Mouse (Mus musculus): Measurements from ENCODE around the gene Ap1s3.

The Ap1s3 gene

DNA sequence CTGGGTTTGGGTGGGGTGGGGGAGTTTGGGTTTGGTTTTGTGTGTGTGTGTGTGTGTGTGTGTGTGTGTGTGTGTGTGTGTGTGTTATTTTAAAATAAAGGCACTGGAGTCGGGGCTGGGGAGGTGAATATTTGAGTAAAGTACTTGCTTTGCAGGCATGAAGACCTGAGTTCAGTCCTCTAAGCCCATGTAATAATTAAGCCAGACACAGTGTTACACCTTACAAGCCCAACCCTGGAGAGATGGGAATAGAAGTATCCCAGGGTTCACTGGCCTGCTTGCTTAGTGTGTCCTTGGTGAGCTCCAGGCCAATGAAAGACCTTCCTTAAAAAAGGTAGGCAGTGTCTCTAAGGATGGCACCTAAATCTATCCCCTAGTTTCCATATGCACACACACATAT, 80.7 kb downstream of the Ap1s3 start:
- no peak for DNase-seq

DNA sequence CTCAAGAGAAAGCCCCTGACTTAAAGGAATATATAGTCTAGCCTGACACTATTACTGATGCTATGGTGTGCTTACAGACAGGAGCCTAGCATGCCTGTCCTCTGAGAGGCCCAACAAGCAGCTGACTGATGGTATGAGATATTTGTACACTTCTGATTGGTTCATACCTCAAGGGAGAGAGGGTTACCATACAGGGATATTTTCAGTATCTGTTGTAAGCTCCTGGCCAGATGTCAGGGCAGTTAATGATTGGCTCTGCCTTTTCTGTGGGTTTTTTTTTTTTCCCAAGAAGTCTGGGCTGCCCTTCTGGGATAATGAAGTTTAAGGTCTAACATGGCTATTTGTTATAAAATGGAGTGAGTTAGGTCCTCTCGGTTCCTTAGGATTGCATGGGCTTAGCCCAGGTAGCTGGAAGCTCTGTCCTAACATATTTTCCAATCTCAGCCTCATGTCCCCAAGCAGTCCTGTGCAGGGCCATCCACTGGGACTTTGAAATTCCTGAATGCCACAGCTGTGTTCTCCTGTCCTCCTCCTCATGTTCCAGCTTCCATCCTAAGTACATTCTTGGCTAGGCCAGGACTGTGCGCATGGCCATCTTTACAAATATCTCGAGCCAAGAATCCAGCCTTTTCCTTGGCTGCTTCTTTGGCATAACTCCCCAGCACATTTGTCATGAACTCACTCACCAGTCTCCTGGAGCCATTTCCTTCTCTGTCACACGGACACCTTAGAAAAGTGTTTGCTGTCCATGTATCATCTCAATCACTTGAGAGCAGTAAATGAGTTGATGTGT, 81.6 kb downstream of the Ap1s3 start:
- DNase-seq: no peak

DNA sequence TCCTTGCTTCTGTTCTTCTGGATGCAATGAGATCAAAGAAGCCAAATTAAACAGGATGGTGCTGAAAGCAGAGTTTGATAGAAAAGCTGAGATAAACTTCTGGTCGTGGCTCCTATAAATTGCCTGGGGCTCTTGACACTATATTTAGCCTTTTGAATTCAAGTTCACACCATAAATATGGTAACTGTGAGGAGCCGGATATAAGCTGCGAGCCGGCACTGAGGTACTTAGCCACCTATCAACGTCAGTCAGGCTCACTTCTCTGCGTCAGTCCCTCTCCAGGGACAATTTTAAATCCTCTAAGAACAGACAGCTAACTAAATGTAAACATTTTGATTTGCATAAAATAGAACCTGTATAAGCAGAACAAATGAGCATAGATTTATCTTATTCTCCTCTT, 82.3 kb downstream of the Ap1s3 start:
- DNase-seq: no peak

DNA sequence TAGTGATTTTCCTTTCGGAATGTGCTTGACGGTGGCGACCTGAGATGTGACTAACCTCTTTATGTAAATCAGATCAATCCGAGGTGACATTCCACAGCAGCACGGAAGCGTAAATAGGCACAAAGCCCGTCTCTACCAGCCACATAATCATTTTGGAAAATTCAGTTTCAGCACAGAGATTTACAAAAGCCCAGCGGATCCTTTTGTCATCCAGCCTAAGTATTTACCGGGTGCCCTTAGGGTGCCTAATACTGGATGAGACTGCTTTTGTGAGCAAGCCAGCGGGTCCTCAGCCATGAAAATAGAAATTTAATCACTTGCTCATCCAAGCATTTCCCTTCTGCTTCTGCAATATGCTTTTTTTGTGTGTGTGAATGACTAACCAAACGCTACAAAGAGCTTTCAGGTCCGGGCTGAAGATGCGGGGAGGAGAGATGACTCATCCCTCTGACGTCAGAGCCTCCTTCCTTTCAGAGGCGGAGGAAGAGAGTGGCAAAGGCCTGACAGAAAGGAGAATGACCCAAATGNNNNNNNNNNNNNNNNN, 90.6 kb downstream of the Ap1s3 start:
- no peak for DNase-seq

DNA sequence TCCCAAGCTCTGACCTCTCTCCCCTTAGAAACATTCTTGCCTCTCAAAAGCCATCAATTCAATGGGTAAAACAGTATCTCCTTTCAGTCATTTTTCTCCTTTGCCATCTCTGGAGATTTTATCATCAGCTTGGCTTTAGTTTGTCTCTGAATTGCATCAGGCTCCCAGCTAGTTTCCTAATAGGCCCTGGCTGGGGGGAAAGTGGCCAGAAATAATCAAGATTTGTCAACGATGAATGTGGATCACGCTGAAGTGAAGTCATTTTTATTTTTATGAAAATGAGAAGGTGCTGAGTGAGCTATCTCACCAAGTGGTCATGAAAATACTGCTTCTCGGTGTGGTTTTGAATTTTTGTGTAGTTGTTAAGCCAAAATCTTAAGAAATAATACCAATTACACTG, 94.4 kb downstream of the Ap1s3 start:
- DNase-seq: no peak

DNA sequence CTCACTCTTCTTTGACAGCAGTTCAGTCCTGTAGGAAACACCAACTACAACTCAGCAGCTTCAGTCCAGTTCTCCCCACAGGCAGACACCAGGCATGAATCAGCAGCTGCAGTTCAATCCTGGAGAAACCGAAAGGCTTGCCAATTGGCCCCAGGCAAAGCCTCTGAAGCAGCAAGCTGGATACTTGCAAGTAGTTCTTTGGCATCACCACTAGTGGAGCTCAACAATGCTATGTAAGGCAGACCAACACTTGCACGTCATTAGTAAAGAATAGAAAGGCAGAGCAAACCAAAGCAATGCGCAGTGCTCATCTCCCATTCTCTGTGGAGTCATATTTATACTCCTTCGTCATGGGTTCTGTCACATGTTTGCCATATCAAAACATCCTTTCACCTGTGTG, 99.9 kb downstream of the Ap1s3 start:
- no peak for DNase-seq

DNA sequence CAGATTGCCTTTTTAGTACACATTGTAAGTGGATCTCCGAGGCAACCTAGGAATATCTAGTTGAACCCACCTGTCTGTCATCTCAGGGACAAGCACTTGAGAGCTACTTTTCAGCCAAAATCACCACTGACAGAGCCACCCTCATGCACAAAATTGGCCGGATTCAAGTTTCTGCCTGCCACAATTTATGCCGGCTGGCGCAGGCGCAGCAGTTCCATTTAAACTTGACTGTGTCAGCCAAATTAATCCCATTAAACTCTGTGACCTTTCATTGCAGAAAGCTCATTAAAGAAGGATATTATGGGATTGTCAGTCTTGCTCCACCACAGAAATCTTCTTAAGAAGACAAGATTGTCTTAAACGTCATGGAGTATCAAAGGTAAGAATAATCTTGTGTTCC, 100.6 kb downstream of the Ap1s3 start:
- DNase-seq: no peak

DNA sequence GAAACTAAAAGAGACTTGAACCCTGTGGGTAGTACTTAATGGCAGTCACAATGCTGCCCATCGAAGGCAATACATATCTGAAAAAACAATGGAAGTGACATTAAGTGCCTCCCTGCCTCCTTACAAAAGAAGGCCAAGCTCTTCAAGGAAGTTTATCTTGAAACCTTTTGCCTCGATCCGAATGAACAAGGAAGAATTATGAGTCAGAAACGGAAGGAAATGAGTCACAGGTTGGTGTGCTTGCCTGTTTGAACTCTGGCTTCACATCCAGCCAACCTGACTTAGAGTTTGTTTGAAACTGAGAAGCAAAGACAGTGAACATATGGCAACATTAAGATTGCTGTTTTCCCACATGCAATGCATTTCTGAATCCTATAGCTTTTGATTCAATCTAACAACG, 110.6 kb downstream of the Ap1s3 start:
- no peak for DNase-seq

Data from thymus, adult 18-20 months (tissue).